Mouse (Mus musculus) small intestine, adult 2 months (tissue): ENCODE results near the gene Trim67.

Source experiments
- CTCF ChIP-seq: fragments of 200-500 bp; IDR thresholded peaks from 2 replicates; pipeline ENCODE4 v1.5.1; 2012; ENCODE audit warnings: low read depth, mild to moderate bottlenecking, control low read depth, inconsistent platforms, low read length, moderate library complexity, mixed read lengths; ENCODE audit not compliant: insufficient replicate concordance, insufficient read length; ENCODE audit errors: extremely low read depth
- POLR2A ChIP-seq: fragments of 200-500 bp; IDR thresholded peaks from 2 replicates; pipeline ENCODE4 v1.6.1; 2012; ENCODE audit warnings: low read depth, mild to moderate bottlenecking, control low read depth, inconsistent platforms, low read length, moderate library complexity

GRCm38 (mm10) chr8:124752325-124752862 is 40.5 kb upstream of the Trim67 start:
- TF ChIP-seq POLR2A, result no peak
- no peak for TF ChIP-seq CTCF
